Mouse (Mus musculus): ENCODE measurements around the gene Slc16a10.

The Slc16a10 gene

GRCm38 (mm10) chr10:40149584-40150145 is 7.6 kb upstream of the Slc16a10 start:
- no peak for DNase-seq (ENCODE audit: low read depth, low spot score)

GRCm38 (mm10) chr10:40147325-40148059 is 5.4 kb upstream of the Slc16a10 start:
- DNase-seq (ENCODE audit: low read depth, low spot score): no peak

DNA sequence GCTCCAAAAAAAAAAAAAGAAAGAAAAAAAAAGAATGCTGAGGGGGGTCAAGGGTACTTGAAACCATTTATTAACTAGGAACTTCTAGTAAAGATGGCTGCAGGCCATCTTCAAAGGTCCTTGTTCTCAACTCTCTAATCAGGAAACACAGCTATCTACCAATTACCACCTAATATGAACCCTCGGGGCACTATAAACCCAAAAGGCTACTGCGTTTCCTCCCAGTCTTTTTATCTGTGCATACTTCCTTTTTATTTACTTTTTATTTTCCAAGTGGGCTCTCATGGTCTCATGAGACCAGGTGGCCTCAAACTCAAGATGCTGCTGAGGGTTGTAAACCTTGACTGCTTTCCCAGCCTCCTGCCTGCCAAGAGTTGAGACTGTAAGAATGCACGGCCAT is 4.4 kb upstream of the Slc16a10 start:
- DNase-seq (ENCODE audit: low read depth, low spot score): no peak

DNA sequence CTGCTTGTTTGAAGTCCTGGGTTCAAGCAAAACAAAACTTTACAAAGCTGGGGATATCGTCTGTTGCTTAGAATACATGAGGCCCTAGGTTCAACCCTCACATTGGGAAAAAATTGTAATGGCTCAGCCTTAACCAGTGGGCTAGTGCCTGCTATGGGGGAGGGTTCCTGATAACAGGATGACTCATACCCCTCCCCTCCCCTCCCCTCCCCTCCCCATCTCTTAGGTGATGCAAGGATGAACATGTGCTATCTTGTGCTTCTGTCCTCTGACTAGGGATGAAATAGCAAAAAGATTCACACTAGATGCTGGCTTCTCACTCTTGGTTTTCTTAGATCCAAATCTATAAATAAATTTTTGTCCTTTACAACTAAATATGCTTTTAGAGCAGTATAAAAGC is 2.8 kb upstream of the Slc16a10 start:
- no peak for DNase-seq (ENCODE audit: low read depth, low spot score)

GRCm38 (mm10) chr10:40141016-40141851 is 824 bp downstream of the Slc16a10 start:
- peak; percentile 38 for DNase-seq (ENCODE audit: low read depth, low spot score)

- no peak for DNase-seq (ENCODE audit: low read depth, low spot score)
Measured at GRCm38 (mm10) chr10:40139646-40140045, 2.4 kb downstream of the Slc16a10 start.

DNA sequence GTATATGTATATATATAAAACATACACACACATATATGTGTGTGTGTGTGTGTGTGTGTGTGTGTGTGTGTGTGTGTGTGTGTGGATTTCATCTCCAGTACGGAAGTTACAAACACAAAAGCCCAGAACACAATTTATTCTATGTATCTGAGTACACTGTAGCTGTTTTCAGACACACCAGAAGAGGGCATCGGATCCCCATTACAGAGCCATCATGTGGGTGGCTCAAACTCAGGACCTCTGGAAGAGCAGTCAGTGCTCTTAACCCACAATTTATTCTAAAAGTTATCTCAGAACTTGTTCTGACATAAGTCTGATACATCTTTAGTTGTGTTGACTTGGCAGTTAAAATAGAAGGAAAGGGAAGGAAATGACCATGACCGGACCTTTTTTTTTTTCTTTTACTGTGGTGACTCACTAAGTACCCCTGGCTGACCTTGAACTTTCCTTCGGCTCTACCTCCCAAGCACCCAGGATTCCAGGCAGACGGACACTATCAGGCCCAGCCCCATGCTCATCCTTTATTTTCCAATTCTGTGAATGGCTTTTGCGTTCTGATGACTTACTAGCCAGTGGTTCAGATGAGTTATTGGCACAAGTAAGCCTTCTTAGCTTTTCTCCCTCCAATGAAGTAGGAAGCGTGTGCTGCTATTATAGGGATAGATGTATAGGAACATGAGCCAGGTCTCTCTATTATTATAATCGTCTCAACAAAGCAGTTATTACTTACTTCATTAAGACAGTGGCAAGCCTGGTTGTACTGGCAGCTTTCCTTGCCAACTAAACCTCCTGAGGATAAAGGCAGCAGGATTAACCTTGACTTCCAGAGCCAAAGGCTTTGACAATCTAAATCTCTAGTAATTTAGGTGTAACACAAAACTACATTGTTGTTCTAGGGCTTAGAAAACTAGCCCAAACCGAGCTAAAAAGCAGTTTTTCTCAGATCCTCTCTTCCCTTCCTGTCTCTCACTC is 6.0 kb downstream of the Slc16a10 start:
- DNase-seq (ENCODE audit: low read depth, low spot score): no peak

DNA sequence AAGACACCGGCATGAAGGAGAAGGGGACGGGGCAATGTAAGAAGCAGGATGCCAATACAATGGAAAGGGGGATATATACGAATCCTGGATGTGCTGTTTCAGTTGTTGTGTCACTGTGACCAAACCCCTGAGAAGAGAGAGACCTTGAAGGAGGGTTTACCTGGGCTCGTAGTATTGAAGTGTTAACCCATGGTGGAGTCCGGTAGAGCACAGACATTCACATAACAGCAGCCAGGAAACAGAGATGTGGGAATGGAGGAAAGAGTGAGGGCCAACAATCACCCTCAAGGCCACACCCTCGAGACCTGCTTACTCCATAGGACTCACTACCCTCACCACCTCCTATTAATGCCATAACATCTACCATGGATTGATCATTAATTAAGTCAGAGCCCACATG is 7.2 kb downstream of the Slc16a10 start:
- no peak for DNase-seq (ENCODE audit: low read depth, low spot score)

DNA sequence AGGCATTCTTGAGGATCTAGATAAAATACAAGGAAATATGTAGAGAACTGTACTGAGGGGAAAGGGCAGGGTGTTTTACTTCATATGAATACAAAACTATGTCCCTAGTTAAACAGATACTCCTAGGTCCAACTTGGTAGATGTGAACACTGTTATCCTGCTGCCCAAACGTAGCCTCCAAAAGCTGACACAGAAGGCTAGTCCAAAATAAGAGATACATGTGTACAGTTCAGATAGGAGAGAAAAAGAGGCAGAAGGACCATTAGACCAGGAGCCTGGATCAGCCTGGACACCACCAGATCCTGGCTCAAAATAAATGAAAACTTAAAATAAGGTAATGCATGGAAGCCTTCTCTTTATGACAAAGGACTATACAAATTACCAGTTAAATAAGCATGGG is 8.4 kb downstream of the Slc16a10 start:
- no peak for DNase-seq (ENCODE audit: low read depth, low spot score)

DNA sequence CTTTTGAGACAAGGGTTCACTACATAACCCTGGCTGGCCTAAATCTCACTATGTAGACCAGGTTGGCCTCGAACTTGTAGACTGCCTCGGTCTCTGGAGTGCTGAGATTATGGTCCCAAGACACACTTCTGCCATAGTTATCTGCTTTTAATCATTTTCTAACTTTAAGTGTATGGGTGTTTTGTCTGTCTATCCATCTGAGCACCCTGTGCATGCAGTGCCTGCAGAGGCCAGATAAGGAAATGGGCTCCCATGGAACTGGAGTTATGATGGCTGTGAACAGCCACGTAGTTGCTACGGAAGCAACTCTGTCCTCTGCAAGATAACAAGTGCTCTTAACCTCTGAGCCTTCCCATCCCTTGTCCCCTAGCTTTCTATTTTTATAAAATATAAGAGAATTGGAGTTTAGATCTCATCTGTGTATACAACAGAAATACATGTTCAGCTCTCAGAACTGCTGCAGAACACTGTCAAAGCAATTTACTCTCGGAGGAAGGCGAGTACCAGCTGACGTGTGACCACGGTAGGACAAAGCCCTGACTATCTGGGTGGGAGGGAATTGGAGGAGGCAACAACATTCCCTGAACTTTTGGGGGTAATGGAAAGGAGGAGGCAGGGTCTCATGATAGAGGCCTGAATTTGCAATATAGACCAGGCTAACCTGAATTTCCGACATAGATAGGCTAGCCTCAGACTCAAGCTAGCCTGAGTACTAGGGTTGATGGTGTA is 10.2 kb downstream of the Slc16a10 start:
- no peak for DNase-seq (ENCODE audit: low read depth, low spot score)

DNA sequence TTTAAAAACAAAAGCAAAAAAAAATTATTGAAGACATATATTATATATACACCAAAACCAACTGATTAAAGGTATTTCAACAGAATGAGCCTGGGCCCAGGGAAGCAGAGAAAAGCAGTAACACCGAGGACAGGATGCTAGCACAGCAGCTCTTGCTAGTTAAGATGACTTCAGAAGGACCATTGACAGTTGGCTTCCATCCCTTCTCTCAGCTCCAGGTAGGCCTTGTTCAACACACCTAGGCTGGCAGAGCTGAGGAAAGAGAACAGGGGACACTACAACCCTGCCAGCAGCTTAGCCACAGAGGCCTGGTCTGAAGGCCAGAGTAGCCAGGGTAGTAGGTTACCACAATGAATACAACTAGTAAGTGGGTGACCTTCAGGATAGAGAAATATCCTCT is 11.9 kb downstream of the Slc16a10 start:
- no peak for DNase-seq (ENCODE audit: low read depth, low spot score)

- no peak for DNase-seq (ENCODE audit: low read depth, low spot score)
Measured at GRCm38 (mm10) chr10:40129134-40129533, 12.9 kb downstream of the Slc16a10 start.

DNA sequence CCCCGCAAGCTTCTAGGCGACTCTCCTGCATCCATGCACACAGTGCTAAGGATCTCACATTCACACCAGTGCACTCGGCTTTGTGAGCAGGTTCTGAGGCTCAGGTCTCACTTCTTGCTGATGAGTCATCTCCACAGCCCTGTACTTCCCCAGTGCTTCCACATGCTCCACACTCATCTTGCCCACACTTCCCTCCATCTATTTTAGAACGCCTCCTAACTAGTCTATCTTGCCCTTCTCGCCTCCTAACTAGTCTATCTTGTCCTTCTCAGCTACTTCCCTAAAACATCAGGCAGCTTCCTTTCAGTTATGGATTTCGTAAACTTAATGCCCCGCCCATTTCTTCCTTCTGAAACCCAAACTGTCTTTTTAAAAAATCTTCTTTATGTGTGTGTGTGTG is 13.6 kb downstream of the Slc16a10 start:
- no peak for DNase-seq (ENCODE audit: low read depth, low spot score)

DNA sequence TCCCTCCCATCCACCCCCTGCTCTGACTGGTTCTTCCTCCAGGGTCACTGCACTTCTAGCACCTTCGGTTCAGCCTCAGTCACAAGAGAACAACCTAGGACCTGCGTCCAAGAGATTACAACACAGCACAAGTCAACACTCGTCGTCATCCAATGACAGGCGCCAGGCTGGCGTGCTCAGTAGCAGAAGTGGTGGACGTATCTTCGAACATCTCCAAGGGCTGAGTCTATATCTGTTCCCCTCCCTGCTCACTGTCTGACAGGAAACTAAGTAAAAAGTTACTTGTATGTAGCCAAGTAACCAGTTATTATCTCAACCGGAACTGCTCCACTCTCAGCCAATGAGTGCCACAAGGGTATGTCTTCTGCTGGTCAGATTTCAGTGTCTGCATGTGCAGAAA is 16.9 kb downstream of the Slc16a10 start:
- no peak for DNase-seq (ENCODE audit: low read depth, low spot score)

- no peak for DNase-seq (ENCODE audit: low read depth, low spot score)
Measured at GRCm38 (mm10) chr10:40124570-40124969, 17.5 kb downstream of the Slc16a10 start.

DNA sequence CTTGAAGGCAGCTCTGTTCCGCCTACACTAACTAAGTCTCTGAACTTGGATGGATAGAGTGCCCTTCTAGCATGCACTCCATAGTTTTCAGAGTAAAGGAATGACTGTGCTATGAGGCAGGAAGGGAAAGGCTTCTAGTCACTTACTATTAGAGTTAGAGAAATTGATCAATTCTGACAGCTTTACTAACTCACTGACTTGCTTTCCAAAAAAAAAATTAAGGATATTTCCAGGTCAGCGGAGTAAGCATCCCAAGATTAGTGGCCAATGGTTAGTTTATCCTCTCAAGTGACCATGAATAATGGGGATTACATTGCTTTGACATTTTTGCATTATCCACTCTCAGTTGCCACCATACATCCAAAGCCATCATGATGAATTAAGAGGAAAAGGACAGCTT is 18.0 kb downstream of the Slc16a10 start:
- DNase-seq (ENCODE audit: low read depth, low spot score): no peak

DNA sequence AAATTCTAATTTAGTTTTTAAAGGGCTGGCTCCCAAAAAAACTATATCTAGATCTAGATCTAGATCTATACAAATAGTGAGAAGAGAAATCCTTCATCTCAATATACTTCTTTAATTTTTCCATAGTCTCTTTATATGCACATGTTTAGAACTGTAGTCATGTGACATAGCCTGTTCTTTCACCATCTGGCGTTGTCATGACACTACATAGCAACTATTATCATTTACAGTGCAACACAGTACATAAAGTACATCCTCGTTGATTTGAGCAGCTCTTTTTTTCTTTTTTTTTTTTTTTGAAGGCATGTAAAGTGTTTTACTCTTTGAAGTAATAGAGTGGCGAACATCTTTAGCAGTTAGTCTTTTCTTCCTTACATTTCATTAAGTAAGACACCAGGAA is 22.6 kb downstream of the Slc16a10 start:
- no peak for DNase-seq (ENCODE audit: low read depth, low spot score)

DNA sequence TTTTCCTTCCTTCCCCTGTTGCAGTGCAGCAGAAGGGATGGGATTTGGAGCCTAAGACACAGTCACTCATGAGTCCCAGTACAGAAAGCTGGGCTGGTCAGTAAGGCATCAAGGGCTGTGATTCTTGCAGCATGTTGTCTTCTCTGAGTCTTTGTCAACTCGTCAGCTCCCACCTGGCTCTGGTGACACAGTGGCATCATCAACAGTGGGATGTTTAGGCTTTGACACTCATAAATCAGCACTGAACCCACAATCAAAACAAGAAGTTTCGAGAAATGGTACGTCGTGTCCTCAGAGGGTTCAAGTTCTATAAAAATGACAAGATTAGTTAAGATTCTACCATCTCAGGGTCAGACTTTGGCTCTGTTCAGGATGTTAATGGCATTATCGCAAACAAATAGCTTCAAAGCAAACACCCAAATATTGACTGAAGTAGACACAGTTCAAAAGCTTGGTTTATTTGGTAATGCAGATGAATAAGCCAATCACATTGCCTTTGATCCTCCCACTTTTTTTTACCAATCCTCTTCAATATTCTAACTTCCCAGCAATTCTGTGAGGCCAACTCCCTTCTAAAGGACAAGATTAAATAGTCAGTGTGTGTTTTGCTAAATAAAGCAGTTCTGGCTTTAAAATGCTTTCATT is 23.2 kb downstream of the Slc16a10 start:
- DNase-seq (ENCODE audit: low read depth, low spot score): no peak

DNA sequence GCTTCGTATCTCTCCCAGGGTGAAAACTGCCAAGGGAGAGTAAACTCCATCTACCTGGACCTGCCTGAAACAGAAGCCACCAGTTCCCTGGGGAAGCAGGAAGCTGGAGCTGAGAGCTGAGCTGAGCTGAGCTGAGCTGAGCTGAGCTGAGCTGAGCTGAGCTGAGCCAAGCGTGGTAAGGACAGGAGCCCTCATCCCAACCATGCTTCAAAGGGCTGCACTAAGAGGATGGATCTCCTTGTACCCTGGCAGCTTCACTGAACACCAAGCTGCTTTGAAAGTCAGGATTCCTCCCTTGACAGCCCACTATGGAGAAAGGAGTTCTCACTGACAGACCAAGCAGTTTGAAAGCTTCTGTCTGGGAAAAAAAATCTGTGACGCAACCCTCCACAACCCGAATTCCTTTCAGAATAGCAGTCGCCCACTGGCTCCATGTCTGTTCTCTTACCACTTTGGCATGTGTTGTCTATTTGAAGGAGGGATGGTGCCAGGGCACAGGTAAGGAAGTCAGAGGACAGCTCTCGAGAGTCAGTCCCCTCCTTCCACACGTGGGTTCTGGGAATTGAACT is 28.5 kb downstream of the Slc16a10 start:
- DNase-seq (ENCODE audit: low read depth, low spot score): no peak

GRCm38 (mm10) chr10:40112256-40112655 is 29.8 kb downstream of the Slc16a10 start:
- DNase-seq (ENCODE audit: low read depth, low spot score): no peak

All from R1 (cell line).